Mouse (Mus musculus) G1E (cell line): ENCODE measurements around the gene Pxn. TPM values are rescaled to one million over a fixed set of nuclear protein-coding genes. Genes with fewer than 3 reads are reported as not detected.

Experiments
- ATAC-seq: 2 replicates; pipeline ENCODE4 v1.8.0; 2016; ENCODE audit warnings: mild to moderate bottlenecking; ENCODE audit not compliant: insufficient number of reproducible peaks, poor library complexity, low FRiP score, severe bottlenecking; ENCODE audit errors: extremely low read depth
- DNase-seq: peaks from one replicate; pipeline ENCODE4 v3.0.0; 2012; ENCODE audit warnings: low spot score
- H3K27me3 ChIP-seq: 2 replicates; pipeline ENCODE4 v1.6.1; 2012; ENCODE audit warnings: mild to moderate bottlenecking, low read length, inconsistent platforms; ENCODE audit not compliant: insufficient read depth
- H3K36me3 ChIP-seq: replicated peaks from 2 replicates; pipeline ENCODE3; 2012; ENCODE audit warnings: mild to moderate bottlenecking, inconsistent platforms
- H3K4me1 ChIP-seq: 2 replicates; pipeline ENCODE4 v1.6.1; 2012; ENCODE audit warnings: low read depth, low read length, inconsistent platforms, mixed read lengths; ENCODE audit not compliant: insufficient read depth
- H3K4me3 ChIP-seq: 2 replicates; pipeline ENCODE4 v1.5.1; 2012; ENCODE audit warnings: low read depth, mild to moderate bottlenecking, inconsistent platforms, low read length, moderate library complexity, mixed read lengths
- H3K9me3 ChIP-seq: replicated peaks from 2 replicates; pipeline ENCODE4 v1.6.1; 2012; ENCODE audit warnings: inconsistent platforms
- CTCF ChIP-seq: IDR thresholded peaks from 2 replicates; pipeline ENCODE4 v1.5.1; 2012; ENCODE audit warnings: low read depth, low read length, inconsistent platforms, mixed read lengths
- GATA1 ChIP-seq: IDR thresholded peaks from 2 replicates; pipeline ENCODE4 v1.6.1; 2012; ENCODE audit warnings: borderline replicate concordance, low read length, inconsistent platforms, mixed read lengths
- GATA2 ChIP-seq: IDR thresholded peaks from 2 replicates; pipeline ENCODE4 v1.6.1; 2012; ENCODE audit warnings: low read depth, low read length, inconsistent platforms, borderline replicate concordance
- POLR2AphosphoS5 ChIP-seq: IDR thresholded peaks from 2 replicates; pipeline ENCODE4 v1.6.1; 2012; ENCODE audit warnings: low read depth, low read length, inconsistent platforms; ENCODE audit not compliant: insufficient replicate concordance
- TAL1 ChIP-seq: conservative IDR thresholded peaks from 2 replicates; pipeline ENCODE4 v1.6.1; 2012; ENCODE audit warnings: low read depth, low read length, inconsistent platforms, mixed read lengths
- polyA plus RNA-seq: library from polyadenylated mRNA; stranded (reverse); fragments of >175 nt; gene quantifications from 2 replicates; pipeline ENCODE4 v1.2.3, GENCODE M21; 2012
- total RNA-seq, 2 experiments: library from RNA; stranded (forward) in 1 of 2; stranded (reverse) in 1 of 2; fragments of 200-1000 nt in 1 of 2; fragments of >200 nt in 1 of 2; fragmentation: Nextera tagmentation in 1 of 2; gene quantifications; 2 replicates each; pipeline ENCODE4 v1.2.3; 2014 to 2017

Gene Pxn
- total and polyA plus RNA-seq, 3 experiments = 14.2 to 62.9 (median 17.8) TPM

DNA sequence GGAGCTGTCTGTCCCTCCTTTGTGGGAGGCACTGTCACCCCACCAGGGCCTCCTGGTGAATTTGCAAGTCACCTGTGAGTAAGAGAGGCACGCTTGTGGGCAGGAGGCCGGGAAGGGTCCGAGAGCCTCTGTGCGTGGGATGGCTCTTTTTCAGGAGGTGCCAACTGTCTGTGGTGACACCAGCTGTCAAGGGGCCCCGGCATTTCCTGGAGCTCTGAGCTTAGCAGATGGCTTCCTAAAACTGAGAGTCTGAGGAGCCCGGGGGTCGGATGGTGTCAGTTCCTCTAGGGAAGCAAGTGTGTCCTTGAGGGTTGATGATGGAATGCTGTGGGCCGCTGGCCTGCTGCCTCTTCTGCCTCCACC is 24.0 kb downstream of the Pxn start:
- DNase-seq = peak; percentile 62
- Histone ChIP-seq H3K9me3 (no peaks in the 10 kb centered on the region), H3K36me3 (peaks cover 30% of the 10 kb centered on the region), H3K4me1 (peaks cover 62% of the 10 kb centered on the region), H3K27me3 (peaks cover 4% of the 10 kb centered on the region; the same call in 1 of the 2 replicates), H3K4me3 (peak overlapping the region; percentile 66; the same call in 1 of the 2 replicates)
- TF ChIP-seq GATA2 = no peak
- TF ChIP-seq CTCF = no peak
- TF ChIP-seq TAL1 = no peak
- TF ChIP-seq POLR2AphosphoS5 = no peak
- TF ChIP-seq GATA1 = no peak
- peak; percentile 15; the same call in 1 of the 2 replicates for ATAC-seq

DNA sequence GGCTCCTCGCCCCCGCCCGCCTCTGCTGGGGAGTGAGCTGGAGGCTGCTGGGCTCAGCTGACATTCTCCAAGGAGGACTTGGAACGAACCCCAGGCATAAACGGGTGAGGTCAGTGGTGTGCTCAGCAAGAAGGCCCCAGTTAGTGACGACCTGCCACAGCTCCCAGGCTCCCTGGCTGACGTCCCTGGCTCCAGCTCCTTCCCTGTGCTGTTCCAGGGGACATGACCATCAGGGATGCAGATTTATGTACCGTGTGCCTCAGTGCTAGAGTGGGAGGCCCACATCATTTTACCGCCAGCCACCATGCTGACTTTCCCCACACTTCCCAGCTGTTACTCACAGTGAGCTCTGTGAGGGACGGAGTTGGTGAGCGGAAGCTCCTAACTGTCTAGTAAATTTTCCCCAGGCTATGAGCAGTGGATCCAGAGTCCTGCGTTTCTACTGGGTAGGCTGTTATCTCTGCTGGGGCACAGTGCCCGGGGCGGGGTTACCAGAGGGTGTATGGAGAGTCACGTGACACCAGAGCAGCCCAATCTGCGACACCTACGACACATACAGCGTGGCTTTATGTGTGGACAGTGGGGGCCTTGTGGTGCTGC is 25.3 kb downstream of the Pxn start:
- DNase-seq (peak; percentile 94), ATAC-seq (peak; percentile 88)
- Histone ChIP-seq H3K4me1 (peaks cover 74% of the 10 kb centered on the region), H3K27me3 (peaks cover 4% of the 10 kb centered on the region; the same call in 1 of the 2 replicates), H3K9me3 (no peaks in the 10 kb centered on the region), H3K4me3 (peak overlapping the region; percentile 66; the same call in 1 of the 2 replicates), H3K36me3 (peaks cover 18% of the 10 kb centered on the region)
- TF ChIP-seq CTCF (no peak), GATA2 (no peak), TAL1 (no peak; the same call in 1 of the 2 replicates), POLR2AphosphoS5 (no peak), GATA1 (no peak)

DNA sequence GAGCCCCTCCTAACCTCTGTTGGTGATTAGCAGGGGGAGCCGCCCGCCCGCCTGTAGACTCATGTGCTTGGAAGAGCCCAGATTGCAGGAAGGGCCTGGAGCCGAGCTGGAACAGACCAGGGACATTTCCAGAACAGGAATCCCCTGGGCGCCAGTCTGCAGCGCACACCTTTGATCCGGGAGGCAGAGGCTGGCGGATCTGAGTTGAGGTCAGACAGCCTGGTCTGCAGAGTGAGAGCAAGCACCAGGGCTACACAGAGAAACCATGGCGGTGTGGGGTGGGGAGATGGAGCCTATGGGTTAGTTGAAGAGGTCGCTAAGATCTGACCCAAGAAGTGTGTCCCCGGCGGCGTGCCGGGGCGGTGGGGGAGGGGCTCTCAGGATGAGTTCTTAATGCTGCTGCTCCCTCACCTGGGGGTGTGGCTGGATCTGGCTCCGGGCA is 27.8 kb downstream of the Pxn start:
- peak overlapping the region; percentile 24; the same call in 1 of the 2 replicates for H3K4me3 ChIP-seq
- no peaks in the 10 kb centered on the region for H3K9me3 ChIP-seq
- H3K4me1 ChIP-seq = peaks cover 88% of the 10 kb centered on the region
- TF ChIP-seq CTCF (no peak), GATA1 (no peak), POLR2AphosphoS5 (no peak), TAL1 (no peak), GATA2 (no peak)
- no peak for DNase-seq
- H3K27me3 ChIP-seq = peaks cover 6% of the 10 kb centered on the region; the same call in 1 of the 2 replicates
- H3K36me3 ChIP-seq = peaks cover 7% of the 10 kb centered on the region
- no peak for ATAC-seq

DNA sequence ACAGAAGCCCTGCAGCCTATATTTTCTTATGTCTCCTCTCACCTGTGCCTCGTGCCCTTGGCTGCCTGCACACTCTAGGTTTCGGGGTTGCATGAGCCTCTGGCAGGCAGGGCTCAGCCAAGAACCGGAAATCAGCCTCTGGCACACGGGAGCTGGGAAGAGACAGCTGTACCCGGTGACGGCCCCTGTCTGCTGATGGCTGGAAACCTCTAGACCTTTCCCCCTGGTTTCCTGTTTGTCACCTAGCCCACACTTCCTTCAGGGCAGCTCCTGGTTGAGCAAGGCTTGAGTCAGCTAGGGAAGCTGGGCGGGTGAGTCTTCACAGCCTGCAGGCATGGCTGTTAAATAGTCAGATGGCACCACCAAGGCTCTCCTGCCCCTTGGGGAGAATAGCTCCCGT is 28.4 kb downstream of the Pxn start:
- H3K9me3 ChIP-seq = no peaks in the 10 kb centered on the region
- H3K4me3 ChIP-seq = no peak overlapping the region; the same call in 1 of the 2 replicates
- peaks cover 6% of the 10 kb centered on the region; the same call in 1 of the 2 replicates for H3K27me3 ChIP-seq
- ATAC-seq (no peak), DNase-seq (no peak)
- H3K36me3 ChIP-seq = peaks cover 5% of the 10 kb centered on the region
- no peak for TF ChIP-seq CTCF
- H3K4me1 ChIP-seq = peaks cover 83% of the 10 kb centered on the region

DNA sequence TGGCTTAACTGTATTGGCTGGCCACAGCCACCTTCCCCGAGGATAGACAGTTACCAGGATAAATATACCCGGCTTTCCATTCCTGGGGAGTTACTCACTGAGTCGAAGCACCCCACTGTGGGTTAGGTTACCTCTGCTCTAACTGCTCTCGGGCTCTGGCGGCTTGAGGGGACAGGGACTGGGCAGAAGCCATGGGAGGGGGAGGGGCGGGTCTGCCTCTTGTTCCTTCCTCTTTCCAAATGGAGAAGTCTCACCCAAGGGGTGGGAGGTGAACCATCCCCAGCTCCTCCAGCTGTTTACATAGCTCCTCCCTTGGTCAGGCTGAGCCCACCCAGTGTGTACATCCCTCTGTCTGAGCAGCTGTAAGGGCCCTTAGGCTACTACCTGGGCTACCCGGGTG is 29.2 kb downstream of the Pxn start:
- H3K4me3 ChIP-seq = no peak overlapping the region

DNA sequence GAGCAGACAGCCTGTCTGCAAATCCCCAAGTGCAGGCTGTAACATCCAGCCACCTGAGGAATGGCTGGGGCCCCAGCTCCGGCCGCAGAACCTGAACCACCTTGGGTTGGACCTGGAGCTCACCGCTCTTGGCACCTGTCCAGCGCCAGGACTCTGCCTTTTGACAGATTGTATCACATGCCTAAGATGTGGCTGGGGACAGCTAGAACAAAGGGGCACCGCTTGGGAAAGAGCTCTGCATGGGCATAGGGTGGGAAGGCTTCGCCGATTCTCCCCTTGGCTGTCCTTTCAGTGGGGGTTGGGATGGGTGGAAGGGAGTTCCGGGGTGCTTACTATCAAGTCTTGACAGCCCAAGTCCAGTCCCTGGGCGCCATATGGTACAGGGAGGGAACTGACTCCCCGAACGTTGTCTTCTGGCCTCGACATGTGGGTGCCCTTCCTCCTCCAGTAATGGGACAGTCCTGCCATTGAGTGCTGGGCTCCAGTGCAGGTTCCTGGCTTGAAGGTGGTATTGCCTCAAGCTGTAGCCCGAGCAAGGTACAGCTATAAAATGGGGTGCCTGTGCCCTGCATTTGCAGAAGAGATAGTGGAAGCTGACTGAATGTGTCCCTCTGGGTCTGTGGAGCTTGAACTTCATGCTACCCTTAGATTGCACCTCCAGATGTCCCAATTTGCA is 31.7 kb downstream of the Pxn start:
- peak overlapping the region; percentile 41; the same call in 1 of the 2 replicates for H3K4me3 ChIP-seq
- no peaks in the 10 kb centered on the region for H3K9me3 ChIP-seq
- DNase-seq = no peak
- peaks cover 14% of the 10 kb centered on the region; the same call in 1 of the 2 replicates for H3K27me3 ChIP-seq
- H3K4me1 ChIP-seq = peaks cover 57% of the 10 kb centered on the region
- no peak for ATAC-seq
- TF ChIP-seq GATA2 (no peak), TAL1 (no peak), POLR2AphosphoS5 (no peak), CTCF (no peak), GATA1 (no peak)
- peaks cover 5% of the 10 kb centered on the region for H3K36me3 ChIP-seq

More for the DNA sequence above, 29.2 kb downstream of the Pxn start:
- peaks cover 6% of the 10 kb centered on the region; the same call in 1 of the 2 replicates for H3K27me3 ChIP-seq
- DNase-seq = peak; percentile 70
- peaks cover 5% of the 10 kb centered on the region for H3K36me3 ChIP-seq
- no peaks in the 10 kb centered on the region for H3K9me3 ChIP-seq
- H3K4me1 ChIP-seq = peaks cover 75% of the 10 kb centered on the region
- TF ChIP-seq CTCF = no peak
- ATAC-seq = no peak

DNA sequence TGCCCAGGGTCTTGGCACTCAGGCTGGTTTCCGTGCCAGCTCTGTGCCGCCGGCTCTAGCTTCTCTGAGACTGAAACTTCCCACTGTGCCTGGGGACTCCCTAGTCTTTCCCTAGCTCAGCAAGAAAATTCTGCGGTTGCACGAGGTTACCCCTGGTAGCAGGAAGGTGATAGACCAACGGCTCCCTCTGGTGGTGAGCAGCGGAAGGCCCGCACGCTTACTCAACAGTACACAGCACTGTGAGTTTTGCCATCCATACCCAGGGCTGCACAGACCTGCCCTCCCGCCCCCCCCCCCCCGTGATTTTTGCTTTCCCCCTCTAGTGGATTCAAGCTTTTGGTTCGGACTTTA is 32.2 kb downstream of the Pxn start:
- Histone ChIP-seq H3K4me1 (peaks cover 56% of the 10 kb centered on the region), H3K27me3 (peaks cover 14% of the 10 kb centered on the region; the same call in 1 of the 2 replicates), H3K4me3 (peak overlapping the region; percentile 41; the same call in 1 of the 2 replicates), H3K36me3 (peaks cover under 1% of the 10 kb centered on the region), H3K9me3 (no peaks in the 10 kb centered on the region)
- DNase-seq (peak; percentile 82), ATAC-seq (peak; percentile 65; the same call in 1 of the 2 replicates)
- TF ChIP-seq GATA2 (no peak), CTCF (peak; percentile 93)
